Mouse (Mus musculus) liver, adult 2 months (tissue): ENCODE data around the gene Cdc42se1.

Experiments used
- CTCF ChIP-seq: fragments of 200-500 bp; IDR thresholded peaks from 2 replicates; pipeline ENCODE4 v1.5.1; 2011; ENCODE audit warnings: low read depth, low read length, control low read depth
- POLR2A ChIP-seq: fragments of 200-500 bp; IDR thresholded peaks from 2 replicates; pipeline ENCODE4 v1.6.1; 2011; ENCODE audit warnings: low read length, control low read depth; ENCODE audit not compliant: insufficient read depth; ENCODE audit errors: extremely low read depth

- TF ChIP-seq CTCF = no peak
- TF ChIP-seq POLR2A = no peak
These were observed 9.9 kb upstream of the Cdc42se1 start for GRCm38 (mm10) chr3:95218466-95219137.
